Mouse (Mus musculus) neural tube, embryonic 13.5 days (tissue): ENCODE results near the gene Rdh19. TPM values are rescaled to one million over a fixed set of nuclear protein-coding genes. Genes with fewer than 3 reads are reported as not detected.
"Not testable (repeated sequence)": the region's sequence is repeated elsewhere in the genome, so short reads cannot be mapped to it uniquely, and the experiment has no call there.

Source experiments
- ATAC-seq: fragments of 200-750 bp; cut with Nextera tagmentation; 2 replicates; pipeline ENCODE4 v1.8.0; 2017; ENCODE audit warnings: low read depth, mild to moderate bottlenecking, moderate TSS enrichment, moderate library complexity
- H3K27ac ChIP-seq: fragments of 300-500 bp; sonication (generic); replicated peaks from 2 replicates; pipeline ENCODE4 v1.5.1; 2015; ENCODE audit warnings: moderate library complexity, mild to moderate bottlenecking, inconsistent platforms
- H3K27me3 ChIP-seq: fragments of 300-500 bp; sonication (generic); 2 replicates; pipeline ENCODE4 v1.6.1; 2015; ENCODE audit warnings: mild to moderate bottlenecking, inconsistent platforms
- H3K36me3 ChIP-seq: fragments of 300-500 bp; sonication (generic); 2 replicates; pipeline ENCODE4 v1.6.1; 2015; ENCODE audit warnings: mild to moderate bottlenecking, inconsistent platforms
- H3K4me1 ChIP-seq: fragments of 300-500 bp; sonication (generic); replicated peaks from 2 replicates; pipeline ENCODE4 v1.6.1; 2015; ENCODE audit warnings: inconsistent platforms
- H3K4me2 ChIP-seq: fragments of 300-500 bp; sonication (generic); 2 replicates; pipeline ENCODE4 v1.6.1; 2015; ENCODE audit warnings: inconsistent platforms, mild to moderate bottlenecking, moderate library complexity
- H3K4me3 ChIP-seq: fragments of 300-500 bp; sonication (generic); 2 replicates; pipeline ENCODE4 v1.5.1; 2015; ENCODE audit warnings: mild to moderate bottlenecking, inconsistent platforms
- H3K9ac ChIP-seq: fragments of 300-500 bp; sonication (generic); 2 replicates; pipeline ENCODE4 v1.6.1; 2015; ENCODE audit warnings: moderate library complexity, mild to moderate bottlenecking, inconsistent platforms
- H3K9me3 ChIP-seq: fragments of 300-500 bp; sonication (generic); 2 replicates; pipeline ENCODE4 v1.6.1; 2016; ENCODE audit warnings: inconsistent platforms
- WGBS: fragments of 180-500 bp; shearing (Covaris S2); methylation state at CpG from one replicate; pipeline ENCODE4 v1.1.7; 2015; 5-methylcytosine and 5-hydroxymethylcytosine counted together
- polyA plus RNA-seq: library from polyadenylated mRNA; unstranded; fragments of >200 nt; fragmentation: Nextera tagmentation; extraction: Ambion mirVana; gene quantifications from 2 replicates; pipeline ENCODE4 v1.2.1, GENCODE M21; 2015

The Rdh19 gene
- polyA plus RNA-seq = not detected in 2 replicates

- Histone ChIP-seq H3K4me1 (no peaks in the 10 kb centered on the region), H3K9me3 (no peaks in the 10 kb centered on the region), H3K9ac (no peak within 1 kb of the TSS), H3K27ac (no peak within 1 kb of the TSS), H3K4me2 (no peak within 1 kb of the TSS), H3K4me3 (no peak within 1 kb of the TSS), H3K36me3 (no peaks in the 10 kb centered on the region), H3K27me3 (no peaks in the 10 kb centered on the region)
- 90% methylated on average over 1 of the region's 1 CpGs for WGBS
- no peak for ATAC-seq
Observed at GRCm38 (mm10) chr10:127849628-127850027, at the start of gene Rdh19. Rdh19 (plus strand) TSS chr10:127849928.

GRCm38 (mm10) chr10:127800891-127801290 lies 48.8 kb upstream of the Rdh19 start, which contains the start of gene Rdh16:
Rdh16 (plus strand) TSS chr10:127801152.
- Histone ChIP-seq H3K4me2 (no peak within 1 kb of the TSS), H3K36me3 (no peaks in the 10 kb centered on the region), H3K4me3 (no peak within 1 kb of the TSS), H3K27me3 (no peaks in the 10 kb centered on the region), H3K27ac (no peak within 1 kb of the TSS), H3K9ac (no peak within 1 kb of the TSS), H3K9me3 (0 out of 2 replicates have a peak, but pooled peaks cover 3% of the 10 kb centered on the region), H3K4me1 (no peaks in the 10 kb centered on the region)
- no peak for ATAC-seq
- 89% methylated on average over 6 of the region's 6 CpGs for WGBS

DNA sequence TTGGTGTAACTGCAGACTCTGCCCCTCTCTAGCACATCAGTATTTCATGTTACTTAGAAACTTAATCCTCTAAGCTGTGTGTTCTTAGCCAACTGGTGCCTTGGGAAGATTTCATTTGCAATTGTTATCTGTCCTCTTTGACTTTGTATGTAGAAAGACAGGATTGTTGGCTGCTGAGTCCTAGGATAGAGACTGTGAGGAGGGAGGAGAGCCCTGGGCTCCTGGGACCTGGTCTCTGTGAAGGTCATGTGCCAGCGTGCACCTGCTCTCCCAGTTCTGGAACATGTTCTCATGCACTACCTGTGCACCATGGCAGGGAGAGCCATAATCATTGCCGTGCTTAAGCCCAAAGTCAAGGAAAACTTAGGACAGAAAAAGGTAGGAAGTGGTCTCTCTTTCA lies 48.1 kb upstream of the Rdh19 start:
- no peaks in the 10 kb centered on the region for H3K4me1 ChIP-seq
- 0 out of 2 replicates have a peak, but pooled peaks cover 1% of the 10 kb centered on the region for H3K9me3 ChIP-seq
- no peaks in the 10 kb centered on the region for H3K27me3 ChIP-seq
- no peaks in the 10 kb centered on the region for H3K36me3 ChIP-seq
- no peak overlapping the region for H3K4me3 ChIP-seq
- H3K4me2 ChIP-seq = no peak overlapping the region
- H3K9ac ChIP-seq = no peak overlapping the region
- ATAC-seq = no peak
- H3K27ac ChIP-seq = no peak overlapping the region
- 89% methylated on average over 2 of the region's 2 CpGs for WGBS

DNA sequence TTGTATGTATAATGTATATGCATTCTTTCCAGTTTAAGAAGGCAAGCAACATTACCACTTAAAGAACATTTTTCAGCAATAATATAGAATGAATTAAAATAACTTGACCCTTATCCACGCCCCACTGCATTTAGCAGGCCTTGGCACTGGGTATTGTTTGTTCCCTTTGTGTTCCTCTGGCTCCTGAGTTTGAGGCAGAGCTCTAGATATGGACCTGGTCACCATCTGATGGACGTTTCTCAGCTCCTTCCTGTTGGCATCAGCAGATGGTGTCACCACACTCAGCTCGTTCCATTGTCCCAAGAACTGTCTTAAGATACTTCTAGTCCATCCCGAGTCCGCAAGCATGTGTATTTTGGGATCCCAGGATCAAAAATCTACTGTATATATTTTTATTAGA lies 47.5 kb upstream of the Rdh19 start:
- H3K27ac ChIP-seq = no peak overlapping the region
- H3K9ac ChIP-seq = no peak overlapping the region
- H3K4me2 ChIP-seq = no peak overlapping the region
- no peaks in the 10 kb centered on the region for H3K9me3 ChIP-seq
- H3K4me3 ChIP-seq = no peak overlapping the region
- H3K4me1 ChIP-seq = no peaks in the 10 kb centered on the region
- ATAC-seq = no peak
- 85% methylated on average over 5 of the region's 5 CpGs for WGBS
- H3K36me3 ChIP-seq = no peaks in the 10 kb centered on the region
- H3K27me3 ChIP-seq = no peaks in the 10 kb centered on the region

GRCm38 (mm10) chr10:127804416-127804815 lies 45.3 kb upstream of the Rdh19 start:
- Histone ChIP-seq H3K36me3 (no peaks in the 10 kb centered on the region), H3K4me3 (no peak overlapping the region), H3K27me3 (no peaks in the 10 kb centered on the region), H3K9ac (no peak overlapping the region), H3K4me2 (no peak overlapping the region), H3K9me3 (no peaks in the 10 kb centered on the region), H3K4me1 (no peaks in the 10 kb centered on the region), H3K27ac (no peak overlapping the region)
- 71% methylated on average over 7 of the region's 7 CpGs for WGBS
- ATAC-seq = no peak

DNA sequence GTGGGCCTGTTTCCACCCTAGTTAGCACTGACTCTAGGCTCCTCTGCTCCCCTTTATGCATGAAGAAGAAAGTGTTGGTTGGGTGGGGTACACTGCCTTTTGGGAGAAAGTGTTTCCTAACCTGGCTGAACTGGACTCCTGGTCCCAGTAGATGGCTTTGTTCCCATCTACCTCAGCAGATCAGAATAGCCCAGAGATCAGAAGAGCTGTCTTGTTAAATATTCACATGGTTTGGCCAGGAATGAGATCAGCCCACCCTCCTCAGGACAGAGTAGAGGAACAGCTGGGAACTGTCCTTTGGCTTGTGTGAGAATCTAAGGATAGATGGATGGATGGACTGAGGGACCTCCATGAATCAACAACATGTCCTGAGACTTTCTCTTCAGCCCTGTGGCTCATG lies 33.8 kb upstream of the Rdh19 start:
- Histone ChIP-seq H3K27me3 (no peaks in the 10 kb centered on the region), H3K36me3 (no peaks in the 10 kb centered on the region), H3K4me2 (no peak overlapping the region), H3K9me3 (peaks cover 2% of the 10 kb centered on the region; the same call in 1 of the 2 replicates), H3K9ac (no peak overlapping the region), H3K27ac (no peak overlapping the region), H3K4me1 (no peaks in the 10 kb centered on the region), H3K4me3 (no peak overlapping the region)
- ATAC-seq = no peak

GRCm38 (mm10) chr10:127817268-127817910 lies 32.3 kb upstream of the Rdh19 start:
- H3K4me3 ChIP-seq, H3K27ac ChIP-seq, H3K9ac ChIP-seq, H3K4me2 ChIP-seq, H3K9me3 ChIP-seq, H3K4me1 ChIP-seq, H3K36me3 ChIP-seq, H3K27me3 ChIP-seq, ATAC-seq: not testable (repeated sequence)
- 79% methylated on average over 4 of the region's 4 CpGs for WGBS

DNA sequence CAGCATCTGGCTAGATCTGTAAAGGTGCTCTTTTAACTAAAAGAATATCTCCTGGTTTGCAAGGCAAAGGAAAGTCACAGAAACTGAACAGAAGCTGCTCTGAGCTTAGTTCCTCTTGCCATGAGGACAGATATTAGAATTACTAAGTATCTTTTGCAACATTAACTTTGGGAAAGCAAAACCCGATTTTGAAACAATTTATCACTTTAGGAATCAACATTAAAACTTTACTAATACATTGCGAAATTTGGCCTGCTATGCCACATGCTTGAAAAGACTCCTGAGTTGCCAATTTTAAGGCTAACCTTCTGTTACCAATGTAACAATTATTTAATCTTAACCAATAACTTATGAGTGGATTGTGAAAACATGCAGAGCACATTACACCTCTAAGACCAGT lies 27.9 kb upstream of the Rdh19 start:
- not testable (repeated sequence) for H3K4me3 ChIP-seq, H3K27me3 ChIP-seq, H3K4me1 ChIP-seq, H3K9ac ChIP-seq, H3K27ac ChIP-seq, H3K9me3 ChIP-seq, ATAC-seq, H3K36me3 ChIP-seq, H3K4me2 ChIP-seq
- WGBS = 90% methylated on average over 2 of the region's 2 CpGs

GRCm38 (mm10) chr10:127825386-127825785 lies 24.3 kb upstream of the Rdh19 start:
- H3K36me3 ChIP-seq = no peaks in the 10 kb centered on the region
- 78% methylated on average over 6 of the region's 6 CpGs for WGBS

GRCm38 (mm10) chr10:127829121-127829520 lies 20.6 kb upstream of the Rdh19 start:
- Histone ChIP-seq H3K27me3 (no peaks in the 10 kb centered on the region), H3K4me2 (no peak overlapping the region), H3K4me1 (no peaks in the 10 kb centered on the region), H3K36me3 (no peaks in the 10 kb centered on the region), H3K9me3 (no peaks in the 10 kb centered on the region), H3K4me3 (no peak overlapping the region), H3K27ac (no peak overlapping the region), H3K9ac (no peak overlapping the region)
- ATAC-seq = no peak
- WGBS = 79% methylated on average over 3 of the region's 3 CpGs

More at GRCm38 (mm10) chr10:127825386-127825785, 24.3 kb upstream of the Rdh19 start:
- no peaks in the 10 kb centered on the region for H3K27me3 ChIP-seq
- H3K9me3 ChIP-seq = peaks cover 3% of the 10 kb centered on the region; the same call in 1 of the 2 replicates
- no peak overlapping the region for H3K4me2 ChIP-seq
- H3K4me1 ChIP-seq = no peaks in the 10 kb centered on the region
- H3K4me3 ChIP-seq = no peak overlapping the region
- ATAC-seq = no peak
- H3K9ac ChIP-seq = no peak overlapping the region
- no peak overlapping the region for H3K27ac ChIP-seq

DNA sequence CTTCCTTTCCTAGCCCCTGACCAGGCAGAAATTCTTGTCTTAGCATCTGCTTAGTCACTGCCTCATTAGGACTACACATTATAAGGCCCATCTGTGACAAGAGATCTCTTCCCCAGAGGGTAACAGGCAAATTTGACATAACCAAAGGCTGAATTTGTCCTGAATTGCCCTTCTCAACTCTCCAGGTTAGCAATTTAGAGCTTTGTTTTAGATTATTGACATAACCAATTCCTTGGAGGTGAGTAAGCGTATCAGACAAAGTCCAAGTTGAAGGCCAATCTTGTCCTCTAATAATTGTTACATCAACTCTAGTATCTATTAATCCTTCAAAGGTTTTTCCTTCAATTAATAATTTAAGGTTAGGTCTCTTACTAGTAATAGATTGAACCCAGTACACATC lies 15.5 kb upstream of the Rdh19 start:
- ATAC-seq, H3K27me3 ChIP-seq, H3K27ac ChIP-seq, H3K4me2 ChIP-seq, H3K4me3 ChIP-seq, H3K4me1 ChIP-seq, H3K9me3 ChIP-seq, H3K36me3 ChIP-seq, H3K9ac ChIP-seq: not testable (repeated sequence)
- 98% methylated on average over 1 of the region's 1 CpGs for WGBS

DNA sequence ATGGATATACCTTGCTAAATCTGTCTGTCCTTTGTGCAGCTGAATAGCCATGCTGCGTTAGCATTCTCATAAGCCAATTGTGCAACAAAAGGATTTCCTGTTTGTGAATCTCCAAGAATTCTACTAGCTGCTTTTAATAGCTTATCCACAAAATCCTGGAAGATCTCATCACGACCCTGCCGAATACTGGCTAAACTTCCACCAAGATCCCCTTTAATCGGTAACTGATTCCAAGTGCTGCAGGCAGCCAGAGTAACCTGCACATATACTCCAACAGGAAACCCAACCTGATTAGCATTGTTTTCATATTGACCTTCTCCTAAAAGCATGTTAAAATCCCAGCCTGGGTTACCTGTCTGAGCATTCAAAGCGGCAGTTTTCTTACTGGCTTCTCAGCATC lies 14.4 kb upstream of the Rdh19 start:
- Histone ChIP-seq H3K36me3 (no peaks in the 10 kb centered on the region), H3K4me3 (no peak overlapping the region), H3K4me2 (no peak overlapping the region), H3K4me1 (no peaks in the 10 kb centered on the region), H3K9ac (no peak overlapping the region), H3K27ac (no peak overlapping the region), H3K9me3 (no peaks in the 10 kb centered on the region), H3K27me3 (no peaks in the 10 kb centered on the region)
- no peak for ATAC-seq
- 90% methylated on average over 5 of the region's 5 CpGs for WGBS

- 95% methylated on average over 5 of the region's 5 CpGs for WGBS
- not testable (repeated sequence) for H3K9me3 ChIP-seq, H3K9ac ChIP-seq, H3K27me3 ChIP-seq, H3K4me1 ChIP-seq, H3K27ac ChIP-seq, H3K4me3 ChIP-seq, H3K36me3 ChIP-seq, ATAC-seq, H3K4me2 ChIP-seq
Observed at GRCm38 (mm10) chr10:127837793-127838192, 11.9 kb upstream of the Rdh19 start.
